Mouse (Mus musculus) intestine, embryonic 15.5 days (tissue): ENCODE measurements around the gene Gm43720. TPM values are rescaled to one million over a fixed set of nuclear protein-coding genes. Genes with fewer than 3 reads are reported as not detected.
"Not testable (repeated sequence)": the region's sequence is repeated elsewhere in the genome, so short reads cannot be mapped to it uniquely, and the experiment has no call there.

Source experiments
- ATAC-seq: fragments of 200-750 bp; cut with Nextera tagmentation; 2 replicates; pipeline ENCODE4 v1.8.0; 2017; ENCODE audit warnings: moderate TSS enrichment, moderate library complexity
- H3K27ac ChIP-seq: fragments of 300-500 bp; sonication (generic); 2 replicates; pipeline ENCODE4 v1.5.1; 2015; ENCODE audit warnings: mild to moderate bottlenecking, inconsistent platforms
- H3K27me3 ChIP-seq: fragments of 300-500 bp; sonication (generic); replicated peaks from 2 replicates; pipeline ENCODE4 v1.6.1; 2015; ENCODE audit warnings: inconsistent platforms
- H3K36me3 ChIP-seq: fragments of 300-500 bp; sonication (generic); 2 replicates; pipeline ENCODE4 v1.6.1; 2015; ENCODE audit warnings: inconsistent platforms
- H3K4me1 ChIP-seq: fragments of 300-500 bp; sonication (generic); replicated peaks from 2 replicates; pipeline ENCODE4 v1.6.1; 2015; ENCODE audit warnings: inconsistent platforms
- H3K4me2 ChIP-seq: fragments of 300-500 bp; sonication (generic); replicated peaks from 2 replicates; pipeline ENCODE4 v1.6.1; 2015; ENCODE audit warnings: mild to moderate bottlenecking, inconsistent platforms
- H3K4me3 ChIP-seq: fragments of 300-500 bp; sonication (generic); replicated peaks from 2 replicates; pipeline ENCODE4 v1.5.1; 2015; ENCODE audit warnings: inconsistent platforms
- H3K9ac ChIP-seq: fragments of 300-500 bp; sonication (generic); 2 replicates; pipeline ENCODE4 v1.6.1; 2015; ENCODE audit warnings: inconsistent platforms
- H3K9me3 ChIP-seq: fragments of 300-500 bp; sonication (generic); 2 replicates; pipeline ENCODE4 v1.6.1; 2016; ENCODE audit warnings: inconsistent platforms
- WGBS: fragments of 180-500 bp; shearing (Covaris S2); methylation state at CpG from one replicate; pipeline ENCODE4 v1.1.7; 2015; 5-methylcytosine and 5-hydroxymethylcytosine counted together
- polyA plus RNA-seq: library from polyadenylated mRNA; unstranded; fragments of >200 nt; fragmentation: Nextera tagmentation; extraction: Ambion mirVana; gene quantifications from 2 replicates; pipeline ENCODE4 v1.2.1, GENCODE M21; 2015

The Gm43720 gene
- polyA plus RNA-seq, 1 experiment from 2014 or later: not detected

- Histone ChIP-seq H3K36me3 (no peaks in the 10 kb centered on the region), H3K27ac (no peak overlapping the region), H3K4me3 (no peak overlapping the region), H3K9me3 (no peaks in the 10 kb centered on the region), H3K27me3 (no peaks in the 10 kb centered on the region), H3K9ac (no peak overlapping the region), H3K4me2 (no peak overlapping the region), H3K4me1 (no peaks in the 10 kb centered on the region)
- WGBS: 90% methylated on average over 3 of the region's 3 CpGs
- no peak for ATAC-seq
Observed at GRCm38 (mm10) chr5:138229511-138229910, 50.2 kb downstream of the Gm43720 start.

DNA sequence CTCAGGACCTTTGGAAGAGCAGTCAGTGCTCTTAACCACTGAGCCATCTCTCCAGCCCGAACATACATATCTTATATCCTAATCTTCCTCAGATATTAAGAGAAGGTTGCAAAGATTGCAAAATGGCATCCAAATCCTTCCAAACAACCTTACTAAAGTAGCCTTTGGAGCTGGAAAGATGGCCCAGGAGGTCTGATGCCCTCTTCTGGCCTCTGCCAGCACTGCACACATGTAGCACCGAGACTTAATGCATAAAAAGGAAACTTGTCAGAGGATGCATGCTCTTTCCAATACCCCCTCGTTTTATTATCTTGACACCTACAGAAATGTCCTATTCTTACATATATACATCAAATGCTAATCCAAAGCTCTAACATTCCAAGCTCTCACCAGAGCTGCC lies 51.7 kb downstream of the Gm43720 start:
- no peak overlapping the region for H3K4me2 ChIP-seq
- no peak overlapping the region for H3K27ac ChIP-seq
- H3K36me3 ChIP-seq: no peaks in the 10 kb centered on the region
- H3K27me3 ChIP-seq: no peaks in the 10 kb centered on the region
- no peak overlapping the region for H3K4me3 ChIP-seq
- no peaks in the 10 kb centered on the region for H3K4me1 ChIP-seq
- no peak for ATAC-seq
- H3K9me3 ChIP-seq: no peaks in the 10 kb centered on the region
- 59% methylated on average over 3 of the region's 3 CpGs for WGBS
- no peak overlapping the region for H3K9ac ChIP-seq

GRCm38 (mm10) chr5:138227367-138227766 lies 52.4 kb downstream of the Gm43720 start:
- Histone ChIP-seq H3K9me3 (no peaks in the 10 kb centered on the region), H3K9ac (no peak overlapping the region), H3K36me3 (no peaks in the 10 kb centered on the region), H3K4me2 (no peak overlapping the region), H3K27me3 (no peaks in the 10 kb centered on the region), H3K4me1 (no peaks in the 10 kb centered on the region), H3K4me3 (no peak overlapping the region), H3K27ac (no peak overlapping the region)
- 62% methylated on average over 2 of the region's 2 CpGs for WGBS
- no peak for ATAC-seq

DNA sequence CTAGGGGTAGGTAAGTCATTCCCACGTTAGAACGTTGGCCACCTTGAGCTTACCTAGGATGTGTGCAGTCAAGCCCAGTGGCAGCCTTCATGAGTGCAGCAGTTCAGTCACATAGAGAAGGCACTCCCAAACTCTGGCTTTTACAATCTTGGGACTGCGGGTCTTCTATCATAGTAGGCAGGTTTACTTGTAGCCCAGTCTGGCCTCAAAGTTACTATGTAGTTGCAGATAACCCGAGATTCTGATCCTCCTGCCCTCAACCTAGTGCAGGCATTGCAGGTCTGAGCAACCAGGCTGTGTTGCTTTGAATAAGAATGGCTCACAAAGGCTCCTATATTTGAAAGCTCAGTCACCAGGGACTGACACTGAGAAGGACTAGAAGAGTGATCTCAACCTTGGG lies 53.3 kb downstream of the Gm43720 start:
- Histone ChIP-seq H3K9ac (no peak overlapping the region), H3K27ac (no peak overlapping the region), H3K4me3 (no peak overlapping the region), H3K4me1 (no peaks in the 10 kb centered on the region), H3K27me3 (no peaks in the 10 kb centered on the region), H3K36me3 (no peaks in the 10 kb centered on the region), H3K4me2 (no peak overlapping the region), H3K9me3 (no peaks in the 10 kb centered on the region)
- 71% methylated on average over 4 of the region's 4 CpGs for WGBS
- ATAC-seq: no peak

- no peak within 1 kb of the TSS for H3K4me2 ChIP-seq
- ATAC-seq: no peak
- H3K9ac ChIP-seq: no peak within 1 kb of the TSS
- no peak within 1 kb of the TSS for H3K27ac ChIP-seq
- H3K36me3 ChIP-seq: no peaks in the 10 kb centered on the region
- H3K4me3 ChIP-seq: no peak within 1 kb of the TSS
- H3K4me1 ChIP-seq: no peaks in the 10 kb centered on the region
- no peaks in the 10 kb centered on the region for H3K9me3 ChIP-seq
- 50% methylated on average over 2 of the region's 2 CpGs for WGBS
- no peaks in the 10 kb centered on the region for H3K27me3 ChIP-seq
Observed at GRCm38 (mm10) chr5:138225700-138226099, 54.1 kb downstream of the Gm43720 start, which contains the start of gene Nxpe5. Gene Nxpe5 (plus strand): TSS chr5:138225898.

DNA sequence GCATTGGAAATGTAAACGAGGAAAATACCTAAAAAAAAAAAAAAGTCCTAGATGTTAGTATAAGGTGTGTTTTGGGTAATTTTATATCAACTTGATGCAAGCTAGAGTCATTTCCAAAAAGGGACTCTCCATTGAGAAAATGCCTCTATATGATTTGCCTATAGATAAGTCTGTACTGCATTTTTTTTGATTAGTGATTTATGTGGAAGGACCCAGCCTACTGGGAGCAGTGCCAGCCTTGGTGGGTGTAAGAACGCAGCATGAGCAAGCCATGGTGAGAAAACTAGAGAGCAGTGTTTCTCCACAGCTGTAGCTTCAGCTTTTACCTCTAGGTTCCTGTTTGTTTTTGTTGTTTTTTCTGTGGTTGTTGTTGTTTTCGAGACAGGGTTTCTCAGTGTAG lies 56.5 kb downstream of the Gm43720 start:
- WGBS: 53% methylated on average over 3 of the region's 3 CpGs
- Histone ChIP-seq H3K27me3 (no peaks in the 10 kb centered on the region), H3K4me3 (no peak overlapping the region), H3K9me3 (no peaks in the 10 kb centered on the region), H3K4me2 (no peak overlapping the region), H3K9ac (no peak overlapping the region), H3K4me1 (no peaks in the 10 kb centered on the region), H3K36me3 (no peaks in the 10 kb centered on the region), H3K27ac (no peak overlapping the region)
- no peak for ATAC-seq

- H3K36me3 ChIP-seq: no peaks in the 10 kb centered on the region
- H3K27me3 ChIP-seq: no peaks in the 10 kb centered on the region
- H3K9me3 ChIP-seq: no peaks in the 10 kb centered on the region
- no peaks in the 10 kb centered on the region for H3K4me1 ChIP-seq
- H3K4me2 ChIP-seq: no peak overlapping the region
- ATAC-seq: peak; percentile 66
- H3K27ac ChIP-seq: no peak overlapping the region
- no peak overlapping the region for H3K9ac ChIP-seq
- no peak overlapping the region for H3K4me3 ChIP-seq
- 19% methylated on average over 4 of the region's 4 CpGs for WGBS
Observed at GRCm38 (mm10) chr5:138222111-138222510, 57.6 kb downstream of the Gm43720 start.

- Histone ChIP-seq H3K4me3 (no peak overlapping the region), H3K27me3 (no peaks in the 10 kb centered on the region), H3K9me3 (no peaks in the 10 kb centered on the region), H3K9ac (no peak overlapping the region), H3K36me3 (no peaks in the 10 kb centered on the region), H3K4me1 (no peaks in the 10 kb centered on the region), H3K4me2 (no peak overlapping the region), H3K27ac (no peak overlapping the region)
- no peak for ATAC-seq
- WGBS: 47% methylated on average over 2 of the region's 2 CpGs
Observed at GRCm38 (mm10) chr5:138219864-138220263, 59.9 kb downstream of the Gm43720 start.

- H3K27me3 ChIP-seq, H3K4me2 ChIP-seq, H3K9ac ChIP-seq, H3K4me3 ChIP-seq, H3K36me3 ChIP-seq, ATAC-seq, H3K4me1 ChIP-seq, H3K9me3 ChIP-seq, H3K27ac ChIP-seq: not testable (repeated sequence)
- WGBS: 93% methylated on average over 13 of the region's 13 CpGs
Observed at GRCm38 (mm10) chr5:138216632-138217031, 63.1 kb downstream of the Gm43720 start.

Other genes with a start within 250 kb of the Gm43720 start
- not detected in 2 replicates for gene Smok3c, start 226.8 kb downstream of the Gm43720 start, polyA plus RNA-seq
- gene Zkscan1, start 194.9 kb downstream of the Gm43720 start, polyA plus RNA-seq: 13.7 and 15.0 TPM in 2 replicates
- 43.3 and 45.9 TPM in 2 replicates for gene Zscan21, start 163.1 kb downstream of the Gm43720 start, polyA plus RNA-seq
- 15.8 and 16.4 TPM in 2 replicates for gene Zfp113, start 124.2 kb downstream of the Gm43720 start, polyA plus RNA-seq
- 276 and 300 TPM in 2 replicates for gene Cops6, start 118.9 kb downstream of the Gm43720 start, polyA plus RNA-seq
- 19.8 and 20.6 TPM in 2 replicates for gene Ap4m1, start 108.0 kb downstream of the Gm43720 start, polyA plus RNA-seq
- gene Mcm7, start 107.5 kb downstream of the Gm43720 start, polyA plus RNA-seq: 153 and 165 TPM in 2 replicates
- 67.8 and 70.0 TPM in 2 replicates for gene Taf6, start 92.5 kb downstream of the Gm43720 start, polyA plus RNA-seq
- 37.0 and 38.8 TPM in 2 replicates for gene Cnpy4, start 92.5 kb downstream of the Gm43720 start, polyA plus RNA-seq
- gene Mblac1, start 85.6 kb downstream of the Gm43720 start, polyA plus RNA-seq: 7.5 TPM in 2 replicates
- gene Nxpe5, start 54.1 kb downstream of the Gm43720 start, polyA plus RNA-seq: not detected in 2 replicates
- gene Lamtor4, start 24.5 kb downstream of the Gm43720 start, polyA plus RNA-seq: 80.6 and 90.1 TPM in 2 replicates
- 4.8 and 5.1 TPM in 2 replicates for gene BC037034, start 15.9 kb downstream of the Gm43720 start, polyA plus RNA-seq
- 1.0 and 1.4 TPM in 2 replicates for gene Gal3st4, start 7.1 kb downstream of the Gm43720 start, polyA plus RNA-seq
- 13.7 and 15.2 TPM in 2 replicates for gene Gpc2, start within 50 bp of the Gm43720 start, polyA plus RNA-seq
- 2.0 and 2.9 TPM in 2 replicates for gene Stag3, start 282 bp upstream of the Gm43720 start, polyA plus RNA-seq
- 0.18 and 0.47 TPM in 2 replicates for gene Pvrig, start 62.0 kb upstream of the Gm43720 start, polyA plus RNA-seq
- 24.0 and 27.3 TPM in 2 replicates for gene Zfp157, start 161.5 kb upstream of the Gm43720 start, polyA plus RNA-seq